Mouse (Mus musculus) layer of hippocampus, postnatal 36 days (tissue): ENCODE data around the gene Folh1. TPM values are rescaled to one million over a fixed set of nuclear protein-coding genes. Genes with fewer than 3 reads are reported as not detected.
"Not testable (repeated sequence)": the region's sequence is repeated elsewhere in the genome, so short reads cannot be mapped to it uniquely, and the experiment has no call there.

Experiments used
- DNase-seq, 2 experiments: peaks; one replicate each; pipeline ENCODE4 v3.0.0; 2022
- total RNA-seq, 2 experiments: library from RNA; stranded (reverse); gene quantifications; 2 replicates each; pipeline ENCODE4 v1.2.3; 2021

The Folh1 gene
- total RNA-seq = 1 to 10 TPM; 6.6 to 8.1 TPM

DNA sequence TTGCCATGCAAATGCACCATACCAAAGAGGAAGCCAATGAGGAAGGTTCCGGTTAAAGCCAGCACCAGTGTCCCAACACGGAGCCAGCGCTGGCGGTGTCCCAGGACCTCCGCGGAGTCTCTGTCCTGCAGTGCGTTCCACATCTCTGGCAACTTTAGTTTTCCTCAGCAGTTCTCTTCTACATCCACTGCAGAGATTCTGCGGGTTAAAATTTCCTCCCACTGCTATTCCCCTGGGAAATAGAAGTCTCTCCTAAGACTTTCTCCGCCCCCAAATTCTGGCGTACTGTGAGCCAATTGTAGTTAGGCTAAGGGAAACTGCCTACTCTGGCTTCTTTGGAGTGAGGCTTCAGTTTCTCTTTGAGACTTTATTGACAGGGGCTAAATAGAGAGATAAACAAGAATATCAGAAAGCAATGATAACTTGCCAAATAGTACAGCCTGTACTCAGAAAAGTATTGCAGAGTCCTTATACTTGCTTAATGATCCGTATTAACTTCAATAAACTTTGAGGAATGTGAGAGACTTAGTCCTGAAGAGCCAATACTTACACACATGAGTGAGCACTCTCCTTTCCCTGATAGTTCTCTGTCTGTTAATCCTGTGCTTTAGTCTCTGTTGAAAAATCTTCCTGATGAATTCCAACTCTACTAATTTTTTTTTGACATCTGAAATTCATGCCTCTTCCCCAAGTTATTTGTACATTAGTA, at the start of gene Folh1:
Folh1 (minus strand) TSS at position 327 of the 709 bp plus-strand sequence.
- peak; percentile 23 to 32 for DNase-seq

- DNase-seq = no peak
These were observed 40.7 kb upstream of the Folh1 start for GRCm38 (mm10) chr7:86816466-86816865.

DNA sequence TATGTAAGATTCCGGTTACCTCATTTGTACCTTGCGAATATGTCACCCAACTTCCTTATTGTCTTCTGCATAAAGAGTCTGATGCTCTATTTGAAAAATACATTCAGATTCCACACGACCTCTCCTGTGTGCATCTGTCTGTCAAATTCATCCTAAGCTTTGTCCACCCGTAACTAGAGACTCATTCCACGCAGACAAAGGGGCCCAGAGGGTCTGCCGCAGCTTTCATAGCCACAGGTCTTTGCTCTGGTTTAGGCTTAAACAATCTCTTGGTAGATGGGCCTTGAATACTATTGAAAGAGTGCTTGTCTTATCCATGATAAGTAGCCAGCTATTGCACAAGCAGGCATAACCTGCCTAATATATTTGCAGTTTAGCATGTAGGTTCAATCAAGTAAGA, 40.0 kb upstream of the Folh1 start:
- DNase-seq = not testable (repeated sequence)

GRCm38 (mm10) chr7:86815241-86815640, 39.5 kb upstream of the Folh1 start:
- DNase-seq = not testable (repeated sequence)

- no peak for DNase-seq
These were observed 19.0 kb upstream of the Folh1 start, which contains the start of gene Vmn2r77 for GRCm38 (mm10) chr7:86794727-86795126. Vmn2r77 (plus strand) TSS chr7:86795027.

DNA sequence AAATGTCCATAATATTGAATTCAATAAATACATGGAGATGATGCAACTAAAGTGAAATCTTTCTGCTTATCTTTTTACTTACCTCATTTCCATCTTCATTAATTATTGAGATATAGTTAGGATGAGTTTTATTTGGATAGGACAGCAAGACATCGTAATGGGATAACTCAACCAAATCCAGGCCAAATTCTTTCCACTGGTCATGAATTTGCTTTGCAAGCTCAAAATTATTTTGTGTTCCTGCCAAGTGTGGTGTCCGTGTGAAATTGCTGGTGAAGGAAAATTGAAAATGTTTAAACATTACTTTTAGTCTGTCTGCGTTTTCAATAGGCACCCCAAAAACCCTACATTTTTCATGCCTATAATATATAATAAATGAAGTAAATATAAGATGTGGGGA, 4.1 kb downstream of the Folh1 start:
- DNase-seq = no peak

GRCm38 (mm10) chr7:86764628-86765027, 11.1 kb downstream of the Folh1 start:
- DNase-seq = no peak

DNA sequence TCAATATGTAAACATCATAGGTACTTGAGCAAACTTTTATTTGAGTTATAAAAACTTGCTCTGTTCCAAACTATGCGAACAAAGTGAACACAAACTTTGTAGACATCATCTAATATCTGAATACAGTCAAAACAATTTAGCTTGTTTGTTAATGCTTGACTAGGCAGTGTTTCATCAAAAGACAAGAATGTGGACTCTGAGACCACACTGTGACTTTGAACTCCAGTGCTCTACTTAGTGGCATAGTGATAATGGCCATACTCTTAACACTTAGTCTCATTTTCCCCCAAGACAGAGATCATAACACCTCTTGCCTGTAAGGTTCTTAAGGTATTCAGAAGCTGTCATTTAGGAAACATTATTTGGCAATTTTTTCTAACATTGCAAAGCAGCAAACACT, 15.0 kb downstream of the Folh1 start:
- no peak for DNase-seq

DNA sequence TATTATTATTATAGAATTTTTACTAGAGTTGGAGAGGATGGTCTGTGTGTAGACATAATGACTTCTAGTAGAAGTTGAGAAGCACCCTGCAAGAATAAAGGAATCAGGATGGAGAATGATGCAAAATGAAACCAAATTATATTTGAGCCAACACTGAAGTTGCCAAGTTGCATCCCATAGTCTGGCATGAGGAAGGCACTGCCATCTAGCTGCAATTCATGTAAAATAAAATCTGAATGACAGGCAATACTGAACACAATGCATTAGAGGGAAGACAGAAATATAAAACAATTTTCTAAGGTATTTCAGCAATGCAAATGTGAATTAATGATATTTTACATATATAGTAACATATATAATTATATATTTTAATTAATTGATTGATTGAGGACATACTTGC, 50.7 kb downstream of the Folh1 start:
- DNase-seq = no peak

- DNase-seq = no peak
These were observed 87.7 kb downstream of the Folh1 start, which contains the start of gene Olfr292 for GRCm38 (mm10) chr7:86688030-86688429. Olfr292 (plus strand) TSS chr7:86688330.

Other genes starting within 250 kb of the Folh1 start
- not detected for gene Olfr295, start 192.1 kb downstream of the Folh1 start, total RNA-seq
- not detected for gene Olfr294, start 159.3 kb downstream of the Folh1 start, total RNA-seq
- gene Olfr293, start 126.9 kb downstream of the Folh1 start, total RNA-seq = not detected
- gene Olfr292, start 87.6 kb downstream of the Folh1 start, total RNA-seq = not detected
- gene Vmn2r77, start 19.1 kb upstream of the Folh1 start, total RNA-seq = not detected
- not detected for gene Vmn2r78, start 139.2 kb upstream of the Folh1 start, total RNA-seq
- gene Vmn2r79, start 220.2 kb upstream of the Folh1 start, total RNA-seq = under 1 TPM in 1 of 2 experiments, not detected in 1; 0.05 TPM